Mouse (Mus musculus) layer of hippocampus, postnatal 25 days (tissue): ENCODE measurements around the gene Ddx49. TPM values are rescaled to one million over a fixed set of nuclear protein-coding genes. Genes with fewer than 3 reads are reported as not detected.

Experiments
- DNase-seq, 2 experiments: peaks; one replicate each; pipeline ENCODE4 v3.0.0; 2022; ENCODE audit warnings: mixed read lengths in 2 of 2, low spot score in 1 of 2; ENCODE audit errors: extremely low spot score in 1 of 2
- total RNA-seq, 2 experiments: library from RNA; stranded (reverse); gene quantifications; 2 replicates each; pipeline ENCODE4 v1.2.3; 2021

Ddx49 gene
- total RNA-seq, 2 experiments from 2014 or later, result 44.7 to 47.5 TPM

- DNase-seq, result peak; percentile 23 to 41
Observed at GRCm38 (mm10) chr8:70268799-70269565, 33.3 kb downstream of the Ddx49 start.

GRCm38 (mm10) chr8:70268311-70268710 is 34.0 kb downstream of the Ddx49 start:
- DNase-seq, result no peak

- DNase-seq, result no peak
Observed at GRCm38 (mm10) chr8:70267674-70268073, 34.6 kb downstream of the Ddx49 start.

- DNase-seq, result no peak
Observed at GRCm38 (mm10) chr8:70259043-70259442, 43.2 kb downstream of the Ddx49 start.

- DNase-seq, result no peak
Observed at GRCm38 (mm10) chr8:70258600-70258999, 43.7 kb downstream of the Ddx49 start.

- DNase-seq, result no peak
Observed at GRCm38 (mm10) chr8:70257456-70257855, 44.8 kb downstream of the Ddx49 start.

GRCm38 (mm10) chr8:70254628-70255027 is 47.7 kb downstream of the Ddx49 start:
- no peak for DNase-seq

- DNase-seq, result no peak
Observed at GRCm38 (mm10) chr8:70247841-70248240, 54.4 kb downstream of the Ddx49 start.

- DNase-seq, result no peak
Observed at GRCm38 (mm10) chr8:70246622-70247021, 55.7 kb downstream of the Ddx49 start.

Other genes starting within 250 kb of the Ddx49 start
- 1 to 10 TPM; 2.9 to 4.9 TPM for gene Tm6sf2, start 229.6 kb downstream of the Ddx49 start, total RNA-seq
- gene Hapln4, start 219.0 kb downstream of the Ddx49 start, total RNA-seq, result 10 to 100 TPM; 68.2 to 77.5 TPM
- 100 to 1,000 TPM; 188 to 207 TPM for gene Ncan, start 181.6 kb downstream of the Ddx49 start, total RNA-seq
- gene Nr2c2ap, start 171.2 kb downstream of the Ddx49 start, total RNA-seq, result 10 to 100 TPM; 25.5 to 29.8 TPM
- 10 to 100 TPM; 11.8 to 12.0 TPM for gene Rfxank, start 163.3 kb downstream of the Ddx49 start, total RNA-seq
- 10 to 100 TPM; 47.0 to 47.5 TPM for gene Borcs8, start 163.0 kb downstream of the Ddx49 start, total RNA-seq
- not detected for gene Mef2b, start 162.8 kb downstream of the Ddx49 start, total RNA-seq
- 10 to 100 TPM; 48.7 to 59.9 TPM for gene Tmem161a, start 130.1 kb downstream of the Ddx49 start, total RNA-seq
- gene Slc25a42, start 90.2 kb downstream of the Ddx49 start, total RNA-seq, result 10 to 100 TPM; 34.9 to 42.0 TPM
- 100 to 1,000 TPM; 107 to 133 TPM for gene Sugp2, start 68.3 kb downstream of the Ddx49 start, total RNA-seq
- 10 to 100 TPM; 43.4 to 49.4 TPM for gene Armc6, start 68.0 kb downstream of the Ddx49 start, total RNA-seq
- 10 to 100 TPM; 84.4 to 86.0 TPM for gene Homer3, start 19.7 kb downstream of the Ddx49 start, total RNA-seq
- gene Cope, start within 50 bp of the Ddx49 start, total RNA-seq, result 100 to 1,000 TPM; 123 to 141 TPM
- 100 to 1,000 TPM; 117 to 122 TPM for gene Cers1, start 13.3 kb upstream of the Ddx49 start, total RNA-seq
- 10 to 100 TPM; 14.1 to 19.4 TPM for gene Gdf1, start 27.3 kb upstream of the Ddx49 start, total RNA-seq
- gene Upf1, start 50.8 kb upstream of the Ddx49 start, total RNA-seq, result 10 to 100 TPM; 61.8 to 66.1 TPM
- under 1 TPM; 0.32 to 0.47 TPM for gene Comp, start 71.1 kb upstream of the Ddx49 start, total RNA-seq
- gene Crtc1, start 137.1 kb upstream of the Ddx49 start, total RNA-seq, result 100 to 1,000 TPM; 166 to 172 TPM
- gene Klhl26, start 174.5 kb upstream of the Ddx49 start, total RNA-seq, result 10 to 100 TPM; 54.1 to 60.7 TPM
- 100 to 1,000 TPM; 318 to 351 TPM for gene Tmem59l, start 184.9 kb upstream of the Ddx49 start, total RNA-seq
- 10 to 100 TPM; 45.2 to 49.5 TPM for gene Crlf1, start 190.7 kb upstream of the Ddx49 start, total RNA-seq
- gene Rex1bd, start 204.3 kb upstream of the Ddx49 start, total RNA-seq, result 100 to 1,000 TPM in 1 of 2 experiments, 10 to 100 TPM in 1; 91.1 to 101 TPM
- gene Uba52, start 208.3 kb upstream of the Ddx49 start, total RNA-seq, result 1,000 to 10,000 TPM; 1,005 to 1,128 TPM
- 100 to 1,000 TPM; 432 to 468 TPM for gene Fkbp8, start 225.2 kb upstream of the Ddx49 start, total RNA-seq
- 10 to 100 TPM; 37.8 to 38.0 TPM for gene Kxd1, start 225.5 kb upstream of the Ddx49 start, total RNA-seq
- gene Ell, start 237.0 kb upstream of the Ddx49 start, total RNA-seq, result 10 to 100 TPM; 20.3 to 23.5 TPM